Mouse (Mus musculus): ENCODE data around the gene Gm42957.

- TF ChIP-seq CTCF (IDR thresholded peaks at IDR 0.05; ENCODE audit: control insufficient read depth, insufficient read depth, insufficient read length) (no peak), CEBPB (IDR thresholded peaks at IDR 0.05; ENCODE audit: low read depth) (no peak), MAX (IDR thresholded peaks at IDR 0.05) (no peak)
These were observed 31.6 kb downstream of the Gm42957 start for GRCm38 (mm10) chr3:96666916-96667315.
